Mouse (Mus musculus) midbrain, embryonic 12.5 days (tissue): ENCODE results near the gene Slc22a23. TPM values are rescaled to one million over a fixed set of nuclear protein-coding genes. Genes with fewer than 3 reads are reported as not detected.

Experiments
- ATAC-seq: fragments of 200-750 bp; cut with Nextera tagmentation; 2 replicates; pipeline ENCODE4 v1.8.0; 2017; ENCODE audit warnings: low read depth, moderate TSS enrichment, moderate library complexity; ENCODE audit not compliant: low FRiP score
- H3K27ac ChIP-seq: fragments of 300-500 bp; sonication (generic); replicated peaks from 2 replicates; pipeline ENCODE4 v1.5.1; 2016; ENCODE audit warnings: mild to moderate bottlenecking
- H3K27me3 ChIP-seq: fragments of 300-500 bp; sonication (generic); 2 replicates; pipeline ENCODE4 v1.6.1; 2016; ENCODE audit warnings: mild to moderate bottlenecking
- H3K36me3 ChIP-seq: fragments of 300-500 bp; sonication (generic); 2 replicates; pipeline ENCODE4 v1.6.1; 2016
- H3K4me1 ChIP-seq: fragments of 300-500 bp; sonication (generic); 2 replicates; pipeline ENCODE4 v1.6.1; 2016
- H3K4me2 ChIP-seq: fragments of 300-500 bp; sonication (generic); replicated peaks from 2 replicates; pipeline ENCODE4 v1.6.1; 2016; ENCODE audit warnings: mild to moderate bottlenecking, moderate library complexity
- H3K4me3 ChIP-seq: fragments of 300-500 bp; sonication (generic); 2 replicates; pipeline ENCODE4 v1.5.1; 2016; ENCODE audit warnings: mild to moderate bottlenecking
- H3K9ac ChIP-seq: fragments of 300-500 bp; sonication (generic); replicated peaks from 2 replicates; pipeline ENCODE4 v1.6.1; 2016; ENCODE audit warnings: mild to moderate bottlenecking, moderate library complexity
- H3K9me3 ChIP-seq: fragments of 300-500 bp; sonication (generic); 2 replicates; pipeline ENCODE4 v1.6.1; 2016; ENCODE audit warnings: mild to moderate bottlenecking
- WGBS: fragments of 180-500 bp; shearing (Covaris S2); methylation state at CpG from one replicate; pipeline ENCODE4 v1.1.7; 2016; 5-methylcytosine and 5-hydroxymethylcytosine counted together
- polyA plus RNA-seq: library from polyadenylated mRNA; unstranded; fragments of >200 nt; fragmentation: Nextera tagmentation; extraction: Ambion mirVana; gene quantifications from 2 replicates; pipeline ENCODE4 v1.2.1, GENCODE M21; 2016

Slc22a23 gene
- polyA plus RNA-seq, 1 experiment from 2014 or later = 24.3 TPM

DNA sequence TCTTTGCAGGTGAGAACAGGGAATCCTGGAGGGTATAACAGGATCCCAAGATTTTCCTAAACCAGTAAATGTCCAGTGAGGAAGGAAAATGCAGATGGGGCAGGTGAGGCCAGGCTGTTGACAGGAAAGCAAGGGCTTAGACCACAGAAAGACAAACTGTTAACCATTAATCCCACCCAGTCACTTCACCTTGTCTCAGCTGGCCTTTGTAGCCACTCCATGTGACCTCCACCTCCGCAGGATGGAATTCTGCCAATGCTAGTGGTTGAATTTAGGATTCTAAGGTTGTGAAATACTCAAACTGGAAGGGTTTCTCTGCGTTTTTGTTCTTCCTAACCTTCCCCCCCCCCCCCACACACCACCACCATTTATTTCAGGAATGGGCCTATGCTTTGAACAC is 52.9 kb downstream of the Slc22a23 start:
- peaks cover 11% of the 10 kb centered on the region; the same call in 1 of the 2 replicates for H3K36me3 ChIP-seq
- no peaks in the 10 kb centered on the region for H3K27me3 ChIP-seq
- 70% methylated on average over 2 of the region's 2 CpGs for WGBS
- no peak overlapping the region for H3K4me3 ChIP-seq
- no peak overlapping the region for H3K4me2 ChIP-seq
- H3K27ac ChIP-seq = no peak overlapping the region
- H3K9ac ChIP-seq = no peak overlapping the region
- H3K4me1 ChIP-seq = peaks cover 27% of the 10 kb centered on the region
- no peaks in the 10 kb centered on the region for H3K9me3 ChIP-seq
- ATAC-seq = no peak

- H3K4me2 ChIP-seq = no peak overlapping the region
- H3K9me3 ChIP-seq = no peaks in the 10 kb centered on the region
- H3K4me3 ChIP-seq = no peak overlapping the region
- no peak overlapping the region for H3K9ac ChIP-seq
- no peaks in the 10 kb centered on the region for H3K27me3 ChIP-seq
- ATAC-seq = no peak
- 97% methylated on average over 1 of the region's 1 CpGs for WGBS
- H3K36me3 ChIP-seq = no peaks in the 10 kb centered on the region; the same call in 1 of the 2 replicates
- H3K4me1 ChIP-seq = peaks cover 38% of the 10 kb centered on the region
- no peak overlapping the region for H3K27ac ChIP-seq
These were observed 54.6 kb downstream of the Slc22a23 start for GRCm38 (mm10) chr13:34290346-34290745.

DNA sequence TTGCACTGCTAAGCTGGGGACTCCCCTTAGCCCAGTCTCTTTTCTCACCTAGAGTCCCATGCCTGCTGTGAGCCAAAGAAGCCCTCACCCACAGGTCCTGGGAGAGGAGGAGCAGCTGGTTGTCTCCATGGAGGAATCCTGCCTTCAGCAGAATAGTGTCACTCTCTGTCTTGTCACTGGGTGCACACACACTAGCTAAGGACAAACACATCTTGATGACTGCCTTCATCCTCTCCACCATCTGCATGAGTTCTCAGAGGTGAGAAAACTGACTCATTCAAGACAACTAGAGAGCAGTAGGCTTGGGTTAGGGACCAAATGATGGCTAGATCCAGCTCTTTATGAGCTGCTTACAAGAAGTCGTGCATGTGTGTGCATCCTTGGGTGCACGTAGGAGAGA is 55.4 kb downstream of the Slc22a23 start:
- Histone ChIP-seq H3K27me3 (no peaks in the 10 kb centered on the region), H3K27ac (peak overlapping the region; percentile 61)
- ATAC-seq = no peak

GRCm38 (mm10) chr13:34288129-34288528 is 56.9 kb downstream of the Slc22a23 start:
- Histone ChIP-seq H3K4me2 (no peak overlapping the region), H3K36me3 (peaks cover 8% of the 10 kb centered on the region), H3K4me3 (no peak overlapping the region), H3K4me1 (peaks cover 38% of the 10 kb centered on the region), H3K9ac (no peak overlapping the region), H3K27me3 (no peaks in the 10 kb centered on the region), H3K27ac (peak overlapping the region; percentile 86), H3K9me3 (no peaks in the 10 kb centered on the region)
- peak; percentile 62 for ATAC-seq
- 14% methylated on average over 2 of the region's 2 CpGs for WGBS

More for the DNA sequence above, 55.4 kb downstream of the Slc22a23 start:
- no peak overlapping the region for H3K4me3 ChIP-seq
- no peak overlapping the region; the same call in 1 of the 2 replicates for H3K9ac ChIP-seq
- peaks cover 38% of the 10 kb centered on the region for H3K4me1 ChIP-seq
- no peaks in the 10 kb centered on the region for H3K9me3 ChIP-seq
- H3K36me3 ChIP-seq = peaks cover under 1% of the 10 kb centered on the region; the same call in 1 of the 2 replicates
- H3K4me2 ChIP-seq = no peak overlapping the region
- WGBS = 91% methylated on average over 2 of the region's 2 CpGs

GRCm38 (mm10) chr13:34287601-34288083 is 57.3 kb downstream of the Slc22a23 start:
- no peak overlapping the region for H3K4me3 ChIP-seq
- no peaks in the 10 kb centered on the region for H3K27me3 ChIP-seq
- no peak overlapping the region for H3K9ac ChIP-seq
- peak overlapping the region; percentile 86 for H3K27ac ChIP-seq
- peaks cover 38% of the 10 kb centered on the region for H3K4me1 ChIP-seq
- peak overlapping the region; percentile 26; the same call in 1 of the 2 replicates for H3K4me2 ChIP-seq
- peaks cover 8% of the 10 kb centered on the region for H3K36me3 ChIP-seq
- H3K9me3 ChIP-seq = no peaks in the 10 kb centered on the region
- ATAC-seq = peak; percentile 90
- 4% methylated on average over 9 of the region's 9 CpGs for WGBS

DNA sequence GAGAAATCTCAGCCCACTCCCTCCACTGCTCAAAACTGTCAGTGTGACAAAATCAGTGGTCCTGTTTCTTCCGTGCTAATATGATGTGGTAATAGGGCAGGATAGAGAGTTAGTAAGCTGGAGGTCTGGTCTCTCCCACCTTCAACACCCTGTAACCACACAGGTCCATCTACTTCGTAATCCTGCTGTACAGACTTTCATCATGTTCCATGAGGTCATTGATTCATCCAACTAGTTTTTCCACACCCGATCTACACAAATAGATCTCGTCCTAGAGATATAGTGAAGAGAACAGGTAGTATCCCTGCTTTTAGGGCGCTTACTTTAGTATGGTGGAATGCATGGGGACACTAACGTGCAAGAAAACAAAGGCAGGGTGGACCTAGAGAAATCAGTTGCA is 63.6 kb downstream of the Slc22a23 start:
- WGBS = 95% methylated on average over 6 of the region's 6 CpGs

DNA sequence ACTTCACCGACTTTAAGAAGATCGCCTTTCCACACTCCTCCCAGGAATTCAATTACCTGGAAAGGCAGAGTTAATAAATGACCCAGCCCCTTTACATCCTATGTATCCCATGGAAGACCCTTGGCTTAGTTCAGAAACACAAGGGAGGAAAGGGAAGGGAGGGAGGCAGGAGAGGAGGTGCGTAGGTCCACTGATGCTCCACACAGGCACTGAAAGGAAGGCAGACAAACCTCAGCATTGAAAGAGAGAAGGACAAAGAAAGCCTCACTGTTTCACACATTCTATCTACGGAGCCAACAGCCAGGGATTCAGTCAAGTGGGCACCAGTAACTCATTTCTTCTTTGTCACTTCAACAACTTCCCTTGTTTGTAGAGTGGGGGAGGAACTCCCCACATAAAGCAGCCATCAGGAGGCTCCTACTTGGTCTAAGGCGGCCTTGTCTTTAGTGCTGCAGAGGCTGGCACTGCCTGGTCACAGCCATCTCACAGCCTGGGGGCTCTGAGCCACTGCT is 66.2 kb downstream of the Slc22a23 start:
- Histone ChIP-seq H3K4me2 (no peak overlapping the region), H3K4me1 (peaks cover 12% of the 10 kb centered on the region; the same call in 1 of the 2 replicates), H3K9ac (no peak overlapping the region), H3K36me3 (peaks cover 27% of the 10 kb centered on the region), H3K4me3 (no peak overlapping the region), H3K9me3 (no peaks in the 10 kb centered on the region), H3K27ac (peak overlapping the region; percentile 27; the same call in 1 of the 2 replicates), H3K27me3 (no peaks in the 10 kb centered on the region)
- 0 out of 2 replicates have a peak, but pooled peaks have one; percentile 49 for ATAC-seq
- WGBS = 74% methylated on average over 5 of the region's 5 CpGs

More for the DNA sequence above, 63.6 kb downstream of the Slc22a23 start:
- H3K36me3 ChIP-seq = peaks cover 17% of the 10 kb centered on the region
- no peak overlapping the region for H3K9ac ChIP-seq
- H3K4me3 ChIP-seq = no peak overlapping the region
- H3K4me2 ChIP-seq = no peak overlapping the region
- no peak overlapping the region for H3K27ac ChIP-seq
- H3K9me3 ChIP-seq = no peaks in the 10 kb centered on the region
- no peaks in the 10 kb centered on the region for H3K27me3 ChIP-seq
- H3K4me1 ChIP-seq = peaks cover 16% of the 10 kb centered on the region; the same call in 1 of the 2 replicates
- ATAC-seq = no peak

- no peak overlapping the region for H3K9ac ChIP-seq
- H3K36me3 ChIP-seq = peaks cover 27% of the 10 kb centered on the region
- no peaks in the 10 kb centered on the region for H3K27me3 ChIP-seq
- peaks cover 12% of the 10 kb centered on the region; the same call in 1 of the 2 replicates for H3K4me1 ChIP-seq
- 0 out of 2 replicates have a peak overlapping the region, but pooled peaks have one; percentile 2 for H3K27ac ChIP-seq
- 27% methylated on average over 6 of the region's 6 CpGs for WGBS
- H3K4me3 ChIP-seq = no peak overlapping the region
- ATAC-seq = peak; percentile 58; the same call in 1 of the 2 replicates
- H3K4me2 ChIP-seq = no peak overlapping the region
- H3K9me3 ChIP-seq = no peaks in the 10 kb centered on the region
These were observed 66.7 kb downstream of the Slc22a23 start for GRCm38 (mm10) chr13:34278288-34278701.

- Histone ChIP-seq H3K9ac (no peak overlapping the region), H3K27me3 (no peaks in the 10 kb centered on the region), H3K36me3 (peaks cover 27% of the 10 kb centered on the region), H3K4me3 (no peak overlapping the region), H3K9me3 (no peaks in the 10 kb centered on the region), H3K4me1 (peaks cover 18% of the 10 kb centered on the region), H3K27ac (no peak overlapping the region), H3K4me2 (no peak overlapping the region)
- no peak for ATAC-seq
- 88% methylated on average over 2 of the region's 2 CpGs for WGBS
These were observed 67.4 kb downstream of the Slc22a23 start for GRCm38 (mm10) chr13:34277611-34278010.

DNA sequence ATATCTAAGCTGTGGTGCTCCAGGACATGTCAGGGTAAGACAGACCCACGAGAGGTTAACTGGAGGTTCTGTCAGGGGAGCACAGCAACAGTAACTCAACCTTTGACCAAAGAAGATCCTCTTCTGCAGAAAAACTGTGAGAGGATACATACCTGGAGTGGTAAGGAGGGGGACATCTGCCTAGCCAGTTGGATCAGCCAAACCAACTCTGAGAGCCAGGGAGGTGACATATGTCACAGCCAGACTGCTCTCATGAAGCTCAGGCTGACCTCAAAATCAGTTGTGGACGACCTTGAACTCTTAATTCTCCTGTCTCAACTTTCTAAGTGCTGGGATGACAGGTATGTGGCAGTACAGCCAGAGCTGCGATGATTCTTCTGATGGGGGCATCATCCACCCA is 68.0 kb downstream of the Slc22a23 start:
- WGBS = 93% methylated on average over 3 of the region's 3 CpGs
- peaks cover 24% of the 10 kb centered on the region for H3K4me1 ChIP-seq

DNA sequence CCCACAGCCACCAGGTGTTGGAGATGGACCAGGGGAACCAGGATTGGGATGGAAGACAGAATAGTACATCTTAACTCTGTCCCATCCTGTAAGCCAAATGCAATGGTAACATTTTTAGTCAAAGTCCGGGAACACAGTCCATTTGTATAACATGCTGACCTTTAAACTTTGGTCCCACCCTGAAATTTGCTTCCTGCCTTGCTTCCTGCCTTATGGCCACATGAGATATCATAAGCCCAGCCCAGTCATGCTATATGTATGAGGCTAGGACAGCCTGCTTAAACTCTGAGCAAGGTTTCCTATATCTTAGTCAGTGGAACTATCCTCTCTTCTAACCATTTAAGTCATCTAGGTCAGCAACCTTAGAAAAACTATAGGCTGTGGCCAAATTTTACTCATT is 70.1 kb downstream of the Slc22a23 start:
- Histone ChIP-seq H3K9ac (no peak overlapping the region), H3K36me3 (peaks cover 27% of the 10 kb centered on the region), H3K27me3 (no peaks in the 10 kb centered on the region), H3K9me3 (no peaks in the 10 kb centered on the region), H3K4me1 (peaks cover 44% of the 10 kb centered on the region), H3K27ac (no peak overlapping the region), H3K4me3 (no peak overlapping the region), H3K4me2 (no peak overlapping the region)
- 95% methylated on average over 1 of the region's 1 CpGs for WGBS
- no peak for ATAC-seq

More for the DNA sequence above, 68.0 kb downstream of the Slc22a23 start:
- Histone ChIP-seq H3K9me3 (no peaks in the 10 kb centered on the region), H3K9ac (no peak overlapping the region), H3K27me3 (no peaks in the 10 kb centered on the region), H3K36me3 (peaks cover 27% of the 10 kb centered on the region), H3K4me2 (no peak overlapping the region), H3K4me3 (no peak overlapping the region), H3K27ac (no peak overlapping the region)
- no peak for ATAC-seq

GRCm38 (mm10) chr13:34274417-34274816 is 70.6 kb downstream of the Slc22a23 start:
- H3K9me3 ChIP-seq = no peaks in the 10 kb centered on the region
- no peaks in the 10 kb centered on the region for H3K27me3 ChIP-seq
- H3K4me3 ChIP-seq = no peak overlapping the region
- ATAC-seq = no peak
- no peak overlapping the region for H3K9ac ChIP-seq
- 96% methylated on average over 2 of the region's 2 CpGs for WGBS
- H3K27ac ChIP-seq = no peak overlapping the region
- peaks cover 46% of the 10 kb centered on the region for H3K4me1 ChIP-seq
- no peak overlapping the region for H3K4me2 ChIP-seq
- peaks cover 27% of the 10 kb centered on the region for H3K36me3 ChIP-seq
